Mouse (Mus musculus) lung, embryonic 16.5 days (tissue): ENCODE results near the gene Secisbp2. TPM values are rescaled to one million over a fixed set of nuclear protein-coding genes. Genes with fewer than 3 reads are reported as not detected.
"Not testable (repeated sequence)": the region's sequence is repeated elsewhere in the genome, so short reads cannot be mapped to it uniquely, and the experiment has no call there.

ENCODE experiments used
- ATAC-seq: fragments of 200-750 bp; cut with Nextera tagmentation; 2 replicates; pipeline ENCODE4 v1.8.0; 2017; ENCODE audit warnings: low read depth, mild to moderate bottlenecking, moderate library complexity
- H3K27ac ChIP-seq: fragments of 300-500 bp; sonication (generic); 2 replicates; pipeline ENCODE4 v1.5.1; 2014; ENCODE audit warnings: mild to moderate bottlenecking, control low read depth, low read length
- H3K27me3 ChIP-seq: fragments of 300-500 bp; sonication (generic); 2 replicates; pipeline ENCODE4 v1.6.1; 2014; ENCODE audit warnings: low read depth, low read length, mixed read lengths; ENCODE audit not compliant: control insufficient read depth, insufficient read depth
- H3K36me3 ChIP-seq: fragments of 300-500 bp; sonication (generic); 2 replicates; pipeline ENCODE4 v1.6.1; 2014; ENCODE audit warnings: low read length; ENCODE audit not compliant: control insufficient read depth, insufficient read depth
- H3K4me1 ChIP-seq: fragments of 300-500 bp; sonication (generic); replicated peaks from 2 replicates; pipeline ENCODE4 v1.6.1; 2014; ENCODE audit warnings: low read length, mixed read lengths; ENCODE audit not compliant: control insufficient read depth, insufficient read depth
- H3K4me2 ChIP-seq: fragments of 300-500 bp; sonication (generic); 2 replicates; pipeline ENCODE4 v1.6.1; 2014; ENCODE audit warnings: low read depth, low read length, control low read depth
- H3K4me3 ChIP-seq: fragments of 300-500 bp; sonication (generic); 2 replicates; pipeline ENCODE4 v1.5.1; 2014; ENCODE audit warnings: mild to moderate bottlenecking, low read length, control low read depth
- H3K9ac ChIP-seq: fragments of 300-500 bp; sonication (generic); 2 replicates; pipeline ENCODE4 v1.6.1; 2014; ENCODE audit warnings: low read length, control low read depth
- H3K9me3 ChIP-seq: fragments of 300-500 bp; sonication (generic); 2 replicates; pipeline ENCODE4 v1.6.1; 2016; ENCODE audit warnings: low read length; ENCODE audit not compliant: control insufficient read depth
- WGBS: fragments of 180-500 bp; shearing (Covaris S2); extraction: QIAGEN DNeasy Blood & Tissue Kit; methylation state at CpG from one replicate; pipeline ENCODE4 v1.1.7; 2014; 5-methylcytosine and 5-hydroxymethylcytosine counted together
- polyA plus RNA-seq: library from polyadenylated mRNA; unstranded; fragments of >200 nt; fragmentation: Nextera tagmentation; extraction: Ambion mirVana; gene quantifications from 2 replicates; pipeline ENCODE4 v1.2.1, GENCODE M21; 2015

Secisbp2 gene
- polyA plus RNA-seq, 1 experiment from 2014 or later, result 28.3 TPM

GRCm38 (mm10) chr13:51617306-51617705, 34.2 kb upstream of the Secisbp2 start:
- WGBS, result 38% methylated on average over 1 of the region's 1 CpGs
- H3K36me3 ChIP-seq, result no peaks in the 10 kb centered on the region
- H3K27me3 ChIP-seq, result no peaks in the 10 kb centered on the region
- H3K9ac ChIP-seq, result no peak overlapping the region
- H3K4me1 ChIP-seq, result peaks cover 2% of the 10 kb centered on the region; the same call in 1 of the 2 replicates
- H3K9me3 ChIP-seq, result no peaks in the 10 kb centered on the region
- H3K4me2 ChIP-seq, result no peak overlapping the region
- no peak overlapping the region for H3K4me3 ChIP-seq
- ATAC-seq, result 0 out of 2 replicates have a peak, but pooled peaks have one; percentile 31
- no peak overlapping the region for H3K27ac ChIP-seq

- peak; percentile 68; the same call in 1 of the 2 replicates for ATAC-seq
Observed at GRCm38 (mm10) chr13:51617861-51618260, 33.6 kb upstream of the Secisbp2 start.

GRCm38 (mm10) chr13:51618602-51619001, 32.9 kb upstream of the Secisbp2 start:
- no peaks in the 10 kb centered on the region for H3K9me3 ChIP-seq
- H3K4me3 ChIP-seq, result no peak overlapping the region
- H3K27ac ChIP-seq, result no peak overlapping the region
- 17% methylated on average over 4 of the region's 9 CpGs for WGBS
- H3K4me1 ChIP-seq, result peaks cover 2% of the 10 kb centered on the region; the same call in 1 of the 2 replicates
- ATAC-seq, result no peak
- H3K27me3 ChIP-seq, result no peaks in the 10 kb centered on the region
- no peak overlapping the region for H3K4me2 ChIP-seq
- no peak overlapping the region for H3K9ac ChIP-seq
- no peaks in the 10 kb centered on the region for H3K36me3 ChIP-seq

More at GRCm38 (mm10) chr13:51617861-51618260, 33.6 kb upstream of the Secisbp2 start:
- H3K4me3 ChIP-seq, result no peak overlapping the region
- H3K9ac ChIP-seq, result no peak overlapping the region
- 16% methylated on average over 6 of the region's 6 CpGs for WGBS
- H3K27ac ChIP-seq, result no peak overlapping the region
- no peaks in the 10 kb centered on the region for H3K9me3 ChIP-seq
- no peak overlapping the region for H3K4me2 ChIP-seq
- H3K27me3 ChIP-seq, result no peaks in the 10 kb centered on the region
- H3K4me1 ChIP-seq, result peaks cover 2% of the 10 kb centered on the region; the same call in 1 of the 2 replicates
- H3K36me3 ChIP-seq, result no peaks in the 10 kb centered on the region

- Histone ChIP-seq H3K27me3 (no peaks in the 10 kb centered on the region), H3K4me3 (no peak overlapping the region), H3K9ac (no peak overlapping the region), H3K4me1 (no peaks in the 10 kb centered on the region), H3K27ac (no peak overlapping the region), H3K36me3 (no peaks in the 10 kb centered on the region), H3K4me2 (no peak overlapping the region), H3K9me3 (no peaks in the 10 kb centered on the region)
- whole genome bisulfite sequencing, result 72% methylated on average over 5 of the region's 5 CpGs
- no peak for ATAC-seq
Observed at GRCm38 (mm10) chr13:51622626-51623025, 28.9 kb upstream of the Secisbp2 start.

GRCm38 (mm10) chr13:51623678-51624077, 27.8 kb upstream of the Secisbp2 start:
- Histone ChIP-seq H3K4me3 (no peak overlapping the region), H3K36me3 (no peaks in the 10 kb centered on the region), H3K27me3 (no peaks in the 10 kb centered on the region), H3K9ac (no peak overlapping the region), H3K4me1 (no peaks in the 10 kb centered on the region), H3K9me3 (no peaks in the 10 kb centered on the region), H3K27ac (no peak overlapping the region), H3K4me2 (no peak overlapping the region)
- ATAC-seq, result no peak
- 84% methylated on average over 2 of the region's 2 CpGs for WGBS

- 71% methylated on average over 6 of the region's 6 CpGs for WGBS
- no peaks in the 10 kb centered on the region for H3K9me3 ChIP-seq
- H3K36me3 ChIP-seq, result no peaks in the 10 kb centered on the region
- no peak overlapping the region for H3K9ac ChIP-seq
- no peaks in the 10 kb centered on the region for H3K27me3 ChIP-seq
- ATAC-seq, result no peak
- no peak overlapping the region for H3K4me3 ChIP-seq
- H3K27ac ChIP-seq, result no peak overlapping the region
- H3K4me2 ChIP-seq, result no peak overlapping the region
- H3K4me1 ChIP-seq, result no peaks in the 10 kb centered on the region
Observed at GRCm38 (mm10) chr13:51628273-51628848, 23.1 kb upstream of the Secisbp2 start.

GRCm38 (mm10) chr13:51631354-51631992, 20.0 kb upstream of the Secisbp2 start:
- no peaks in the 10 kb centered on the region for H3K9me3 ChIP-seq
- no peak overlapping the region for H3K27ac ChIP-seq
- H3K36me3 ChIP-seq, result no peaks in the 10 kb centered on the region
- H3K9ac ChIP-seq, result no peak overlapping the region
- no peak for ATAC-seq
- no peaks in the 10 kb centered on the region for H3K27me3 ChIP-seq
- no peak overlapping the region for H3K4me3 ChIP-seq
- H3K4me2 ChIP-seq, result no peak overlapping the region
- WGBS, result 71% methylated on average over 15 of the region's 15 CpGs
- no peaks in the 10 kb centered on the region for H3K4me1 ChIP-seq

GRCm38 (mm10) chr13:51632560-51633218, 18.8 kb upstream of the Secisbp2 start:
- no peak overlapping the region for H3K27ac ChIP-seq
- H3K36me3 ChIP-seq, result no peaks in the 10 kb centered on the region
- no peak overlapping the region for H3K9ac ChIP-seq

GRCm38 (mm10) chr13:51635384-51635783, 16.1 kb upstream of the Secisbp2 start:
- 47% methylated on average over 5 of the region's 9 CpGs for WGBS

More at GRCm38 (mm10) chr13:51632560-51633218, 18.8 kb upstream of the Secisbp2 start:
- H3K27me3 ChIP-seq, result no peaks in the 10 kb centered on the region
- H3K4me3 ChIP-seq, result no peak overlapping the region
- H3K4me1 ChIP-seq, result no peaks in the 10 kb centered on the region
- H3K9me3 ChIP-seq, result no peaks in the 10 kb centered on the region
- no peak overlapping the region for H3K4me2 ChIP-seq
- ATAC-seq, result no peak
- 78% methylated on average over 5 of the region's 5 CpGs for WGBS

More at GRCm38 (mm10) chr13:51635384-51635783, 16.1 kb upstream of the Secisbp2 start:
- not testable (repeated sequence) for H3K4me3 ChIP-seq, H3K9ac ChIP-seq, H3K4me1 ChIP-seq, H3K9me3 ChIP-seq, H3K4me2 ChIP-seq, H3K27me3 ChIP-seq, H3K27ac ChIP-seq, ATAC-seq, H3K36me3 ChIP-seq
